Mouse (Mus musculus) thymus, postnatal 4 days (tissue): Measurements from ENCODE around the gene Six4.
A peak's percentile ranks its signal among the peaks of the same experiment; 100 is the strongest.
"Not testable (repeated sequence)": the region's sequence is repeated elsewhere in the genome, so short reads cannot be mapped to it uniquely, and the experiment has no call there.

Experiments used
- DNase-seq: peaks from one replicate; pipeline ENCODE4 v3.0.0; 2021

The Six4 gene

DNA sequence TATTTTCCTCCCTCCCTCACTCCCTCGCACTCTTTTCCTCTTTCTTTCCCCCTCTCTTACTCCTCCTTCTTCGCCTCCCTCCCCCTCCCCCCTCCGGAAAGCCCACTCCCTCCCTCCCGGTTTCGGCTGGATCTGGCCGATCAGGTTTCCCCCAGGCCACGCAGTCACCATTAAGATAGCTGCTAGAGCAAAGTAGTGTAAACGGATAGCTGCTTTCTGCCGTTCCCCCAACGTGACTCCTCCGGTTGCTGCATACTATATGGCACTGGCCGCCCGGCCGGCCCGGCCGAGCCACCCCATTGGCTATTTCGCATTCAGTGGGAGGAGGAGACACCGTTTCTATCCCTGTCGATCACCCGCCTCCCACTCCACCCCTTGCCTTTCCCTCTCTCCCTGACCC, at the start of gene Six4:
Gene Six4 (minus strand): TSS at position 261 of the 400 bp plus-strand sequence.
- DNase-seq, result peak; percentile 12

DNA sequence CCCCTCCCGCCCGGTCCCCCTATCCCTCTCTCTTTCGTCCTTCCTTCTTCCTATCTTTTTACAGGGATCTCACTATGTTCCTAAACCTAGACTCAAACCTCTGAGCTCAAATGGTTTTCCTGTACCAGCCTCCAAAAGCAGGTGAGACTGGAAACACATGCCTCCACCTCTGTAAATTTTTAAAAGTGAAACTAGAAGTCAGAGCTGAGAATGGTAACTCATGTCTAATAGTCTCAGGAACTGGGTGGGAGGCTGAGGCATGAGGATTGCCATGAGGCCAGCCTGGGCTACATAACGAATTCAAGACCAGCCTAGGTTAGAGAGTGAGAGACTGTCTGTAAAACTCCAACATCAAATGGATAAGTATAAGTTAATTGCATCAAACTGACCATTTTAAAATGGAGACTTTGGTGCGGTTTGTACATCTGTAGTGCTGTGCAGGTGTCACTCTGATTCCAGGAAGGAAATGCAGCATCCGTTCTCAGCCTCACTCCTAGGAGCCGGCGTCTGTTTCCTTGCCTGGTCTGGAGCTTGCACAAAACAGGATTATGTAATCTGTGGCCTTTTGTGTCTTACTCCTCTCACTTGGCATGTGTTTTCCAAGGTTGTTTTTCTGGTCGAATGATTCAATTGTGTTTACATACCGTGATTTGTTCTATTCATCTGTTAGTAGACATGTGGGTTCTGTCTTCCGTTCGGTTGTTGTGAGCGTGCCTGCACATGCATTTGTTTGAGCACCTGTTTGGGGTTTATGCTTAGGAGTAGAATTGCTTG, 49.3 kb upstream of the Six4 start:
- peak; percentile 31 for DNase-seq

GRCm38 (mm10) chr12:73160341-73160740, 47.1 kb upstream of the Six4 start:
- DNase-seq, result no peak

DNA sequence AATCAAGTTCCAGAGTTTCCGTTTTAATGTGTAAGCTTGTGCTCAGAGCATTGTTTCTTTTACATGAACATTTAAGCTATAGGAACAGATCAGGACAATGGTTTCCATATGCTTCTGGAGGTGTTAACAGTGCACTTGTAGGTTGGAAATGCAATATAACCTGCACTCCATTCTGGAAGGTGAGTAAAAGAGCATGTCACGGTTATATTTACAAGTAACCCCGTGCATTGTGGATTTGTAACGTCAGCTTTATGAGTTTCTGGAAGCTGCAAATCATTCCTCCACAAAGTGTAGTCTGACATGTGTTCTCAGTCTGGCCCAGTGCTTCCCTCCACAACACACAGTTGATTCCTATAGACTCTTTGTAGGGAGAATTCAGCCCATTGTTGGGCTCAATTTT, 40.9 kb upstream of the Six4 start:
- no peak for DNase-seq

DNA sequence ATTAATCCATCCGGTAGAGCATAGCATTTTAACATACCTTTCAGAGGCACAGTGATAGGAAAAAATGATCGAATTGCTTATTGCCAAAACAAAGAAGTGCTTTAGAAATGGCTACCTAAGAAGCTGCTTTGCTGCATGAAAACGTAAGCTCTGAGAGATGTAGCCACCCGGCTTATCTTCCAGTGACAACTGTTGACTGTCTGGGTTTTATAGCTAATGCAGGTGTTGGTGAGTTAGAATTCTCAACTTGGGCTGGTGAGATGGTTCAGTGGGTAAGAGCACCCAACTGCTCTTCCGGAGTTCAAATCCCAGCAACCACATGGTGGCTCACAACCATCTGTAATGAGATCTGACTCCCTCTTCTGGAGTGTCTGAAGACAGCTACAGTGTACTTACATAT, 37.8 kb upstream of the Six4 start:
- DNase-seq, result not testable (repeated sequence)

DNA sequence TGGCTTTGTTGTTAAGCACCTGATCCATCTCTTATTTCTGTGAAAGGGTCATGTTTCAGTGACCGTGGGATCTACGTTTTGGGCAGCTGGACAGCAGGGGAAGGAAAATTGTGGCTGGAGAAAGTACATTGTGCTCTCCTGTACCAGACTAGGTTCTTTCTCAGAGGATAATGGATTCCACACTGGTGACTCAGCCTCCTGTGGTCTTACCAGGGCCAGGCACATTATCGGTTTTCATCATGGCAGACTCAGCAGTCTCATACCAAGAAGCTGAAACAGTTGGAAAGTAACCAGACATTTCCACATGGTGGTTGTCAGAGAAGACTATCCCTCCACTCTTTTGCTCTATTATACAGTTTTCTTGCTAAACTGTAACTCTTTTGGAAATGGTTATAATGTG, 34.0 kb upstream of the Six4 start:
- no peak for DNase-seq

- DNase-seq, result no peak
Measured at GRCm38 (mm10) chr12:73140732-73141131, 27.5 kb upstream of the Six4 start.

- DNase-seq, result no peak
Measured at GRCm38 (mm10) chr12:73125250-73125649, 12.0 kb upstream of the Six4 start.

GRCm38 (mm10) chr12:73123093-73124041, 10.1 kb upstream of the Six4 start, which contains the start of gene Mnat1:
Mnat1 (plus strand) TSS chr12:73123717.
- DNase-seq, result peak; percentile 88

DNA sequence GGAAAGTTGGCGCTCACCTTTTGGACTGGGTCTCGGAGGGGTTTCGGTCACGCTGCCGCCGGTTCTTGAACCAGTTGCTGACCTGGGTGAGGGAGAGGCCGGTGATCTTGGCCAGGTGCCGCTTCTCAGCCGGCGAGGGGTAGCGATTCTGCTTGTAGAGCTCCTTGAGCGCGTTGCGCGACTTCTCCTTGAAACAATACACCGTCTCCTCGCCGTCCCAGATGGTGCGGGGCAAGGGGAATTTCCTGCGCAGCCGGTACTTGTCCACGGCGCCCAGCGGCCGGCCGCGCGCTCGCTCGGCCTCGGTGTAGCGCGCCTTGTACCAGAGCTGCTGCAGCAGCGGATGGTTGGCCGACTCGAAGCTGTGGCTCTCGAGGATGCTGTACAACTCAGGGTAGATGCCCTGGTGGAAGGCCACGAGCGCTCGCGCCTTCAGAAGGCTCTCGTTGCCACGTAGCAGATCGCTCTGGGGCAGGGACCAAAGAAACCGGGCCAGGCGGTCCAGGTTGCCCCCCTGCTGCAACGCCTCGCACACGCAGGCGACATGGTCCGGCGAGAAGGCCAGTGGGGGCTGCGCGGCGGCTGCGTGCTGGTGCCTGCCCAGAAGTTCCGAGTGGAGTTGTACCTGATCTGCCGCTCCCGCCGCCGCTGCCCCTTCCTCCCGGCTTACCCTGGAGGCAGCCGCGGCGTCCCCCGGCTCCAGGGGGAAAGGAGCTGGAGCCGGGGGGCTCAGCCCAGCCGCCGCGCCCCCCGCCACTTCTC, 749 bp downstream of the Six4 start:
- peak; percentile 38 for DNase-seq

DNA sequence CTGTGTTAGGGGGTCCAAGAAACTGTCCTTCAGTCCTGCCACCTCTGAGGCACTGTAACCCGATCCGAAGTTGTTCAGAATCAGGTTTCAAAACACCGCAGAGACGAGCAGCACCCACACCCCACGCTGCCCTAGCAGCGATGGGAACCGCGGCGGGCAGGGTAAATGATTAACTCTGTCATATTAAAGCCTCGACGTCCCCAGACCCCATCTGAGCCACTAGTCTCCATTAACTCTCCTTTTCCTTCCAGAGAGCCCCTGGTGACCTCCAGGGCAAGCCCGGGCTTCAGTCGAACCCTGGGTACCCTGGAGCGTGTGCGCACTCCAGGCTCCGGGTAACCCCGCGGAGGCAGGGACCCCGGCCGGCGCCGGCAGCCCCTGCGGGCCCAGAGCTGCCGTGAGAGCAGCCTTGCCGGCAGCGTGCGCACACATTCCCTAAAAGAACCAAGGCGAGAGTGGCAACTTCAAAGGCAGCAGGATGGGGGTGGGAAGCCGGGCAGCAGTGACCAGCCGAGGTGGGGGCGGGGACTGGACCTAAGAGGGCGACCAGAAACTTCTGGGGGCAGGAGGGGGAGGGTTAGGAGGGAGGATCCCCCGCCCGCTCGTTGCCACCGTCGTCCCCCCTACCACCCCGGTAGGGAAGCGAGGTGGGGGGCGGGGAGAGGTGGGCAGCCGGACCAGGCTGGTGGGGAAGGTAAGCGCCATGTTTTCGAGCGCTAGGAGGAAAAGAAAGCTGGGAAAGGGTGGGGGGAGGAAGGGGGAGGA, 1.5 kb downstream of the Six4 start:
- DNase-seq, result peak; percentile 36

- peak; percentile 23 for DNase-seq
Measured at GRCm38 (mm10) chr12:73110431-73111111, 2.7 kb downstream of the Six4 start.

DNA sequence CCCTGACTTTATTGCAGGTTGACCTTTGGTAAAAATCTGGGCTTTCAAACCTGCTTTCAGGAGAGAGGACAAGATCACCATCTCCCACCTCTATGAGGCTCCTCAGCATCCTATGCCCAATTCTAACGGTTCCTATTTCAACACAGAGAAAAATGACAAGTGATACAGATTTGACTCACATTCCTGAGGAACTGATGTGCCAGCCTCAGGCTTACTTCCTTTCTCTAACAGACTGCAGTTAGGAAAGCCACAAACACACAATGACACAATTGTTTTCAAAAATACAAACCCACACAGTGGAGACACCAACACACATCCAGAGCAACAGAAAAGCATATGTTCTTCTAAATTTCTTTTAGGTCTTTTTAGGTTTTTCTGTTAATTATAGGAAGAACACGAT, 5.4 kb downstream of the Six4 start:
- DNase-seq, result no peak

GRCm38 (mm10) chr12:73103713-73104112, 9.5 kb downstream of the Six4 start:
- no peak for DNase-seq

- no peak for DNase-seq
Measured at GRCm38 (mm10) chr12:73098593-73098992, 14.7 kb downstream of the Six4 start.

GRCm38 (mm10) chr12:73096177-73096576, 17.1 kb downstream of the Six4 start:
- not testable (repeated sequence) for DNase-seq

DNA sequence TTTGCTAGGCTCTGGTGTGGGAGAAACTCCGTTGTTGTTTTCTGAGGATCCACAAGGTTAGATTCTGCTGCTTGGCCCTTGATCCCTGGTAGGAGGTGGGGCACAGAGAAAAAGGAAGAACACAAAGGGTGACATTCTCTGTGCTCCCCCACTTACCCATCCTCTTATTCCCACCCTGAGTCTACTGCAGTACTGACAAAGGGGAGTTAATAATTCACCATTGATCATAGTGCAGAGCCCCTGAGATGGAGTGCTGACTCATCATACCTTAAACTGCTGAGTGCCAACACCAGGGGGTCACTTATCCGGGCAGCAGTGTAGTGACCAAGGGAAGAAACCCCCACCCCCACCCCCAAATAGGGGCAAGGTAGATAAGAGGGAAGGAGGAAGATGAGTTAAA, 18.7 kb downstream of the Six4 start:
- no peak for DNase-seq

DNA sequence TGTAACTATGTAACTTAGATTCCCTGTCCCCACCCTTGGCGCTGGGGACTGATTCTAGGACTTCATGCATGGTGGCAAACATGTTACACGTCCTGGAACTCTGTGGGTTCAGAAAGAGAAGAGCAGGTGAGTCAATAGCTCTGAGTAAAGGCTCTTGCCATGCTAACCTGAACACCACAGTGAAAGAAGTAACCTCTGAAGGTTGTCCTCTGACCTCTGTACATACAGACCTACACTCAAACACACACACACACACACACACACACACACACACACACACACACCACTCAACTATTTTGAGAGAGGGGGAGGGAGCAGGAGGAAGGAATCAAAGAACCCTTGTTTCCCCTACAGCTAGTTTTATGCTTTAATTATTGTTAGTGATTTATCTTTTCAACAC, 19.1 kb downstream of the Six4 start:
- DNase-seq, result no peak

- no peak for DNase-seq
Measured at GRCm38 (mm10) chr12:73090672-73091335, 22.5 kb downstream of the Six4 start.

DNA sequence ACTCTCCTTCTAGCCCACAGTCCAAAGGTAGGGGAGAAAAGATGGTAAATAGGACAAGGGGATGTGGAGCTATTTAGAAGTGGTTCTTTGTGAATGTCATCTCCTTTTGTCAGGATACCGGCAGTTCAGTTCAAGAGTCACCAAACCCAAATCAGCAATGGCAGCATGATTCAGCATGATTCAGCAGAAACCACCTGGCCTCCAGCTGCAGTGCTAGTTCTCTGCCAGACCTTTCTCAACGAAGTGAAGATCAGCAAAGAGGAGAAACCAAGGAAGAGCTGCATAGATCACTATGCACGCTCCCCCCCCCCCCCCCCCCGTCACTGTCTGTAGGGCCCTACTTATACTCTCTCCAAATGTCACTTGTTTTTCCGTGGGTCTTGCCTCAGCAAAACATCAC, 24.3 kb downstream of the Six4 start:
- no peak for DNase-seq

GRCm38 (mm10) chr12:73088500-73088899, 24.8 kb downstream of the Six4 start:
- DNase-seq, result no peak
